Comparison of ENCODE assay signal across 11 mouse cellular contexts in genomic region chr4:115134296-115134630, GRCm38 (mm10). TPM values are rescaled to one million over a fixed set of nuclear protein-coding genes. Genes with fewer than 3 reads are reported as not detected.
DNase-seq lines count a peak whose midpoint lies in the region; ATAC-seq and TF ChIP-seq lines count a peak whose summit lies in the region.
"Had no signal": no experiment of that assay in that cellular context is flagged by ENCODE, and none has a peak within 500 bp of the region (broad histone marks: within the 10 kb centered on the region; RNA-seq: fewer than 3 reads in every experiment).

No protein-coding gene starts in this region.

- H3K36me3 ChIP-seq in heart, embryonic 12.5 days = no peaks in the 10 kb centered on the region
- H3K36me3 ChIP-seq in heart, adult 2 months (ENCODE audit: control insufficient read depth, insufficient read depth, low read length) = no peaks in the 10 kb centered on the region
- no peaks in the 10 kb centered on the region for H3K36me3 ChIP-seq in hindbrain, embryonic 13.5 days
- H3K36me3 ChIP-seq in liver, embryonic 12.5 days = no peaks in the 10 kb centered on the region

- DNase-seq in heart, adult 2 months = no peak
- peak; percentile 18 to 46 for DNase-seq in right cerebral cortex, postnatal 36 days (ENCODE audit: low spot score in 2 of 2)
- no peak for DNase-seq in right cerebral cortex, postnatal 25 days
- peak; percentile 65 for DNase-seq in telencephalon, adult 2 months (ENCODE audit: low read depth, low spot score)
- DNase-seq in yolk sac, embryonic 10.5 days (ENCODE audit: low spot score) = no peak
- DNase-seq: lung, postnatal 36 days had no signal

- peaks cover 22% of the 10 kb centered on the region for H3K27me3 ChIP-seq in heart, embryonic 12.5 days (replicated peaks)
- H3K27me3 ChIP-seq in heart, adult 2 months (ENCODE audit: control insufficient read depth, insufficient read depth, low read length) = no peaks in the 10 kb centered on the region; the same call in 1 of the 2 replicates
- peaks cover 24% of the 10 kb centered on the region for H3K27me3 ChIP-seq in hindbrain, embryonic 13.5 days
- H3K27me3 ChIP-seq in liver, embryonic 12.5 days (replicated peaks) = peaks cover 25% of the 10 kb centered on the region

- H3K9ac ChIP-seq in heart, embryonic 12.5 days = no peak overlapping the region
- no peak overlapping the region for H3K9ac ChIP-seq in heart, adult 2 months (ENCODE audit: low read depth, low read length)
- peak overlapping the region; percentile 77 for H3K9ac ChIP-seq in hindbrain, embryonic 13.5 days
- no peak overlapping the region for H3K9ac ChIP-seq in liver, embryonic 12.5 days

- peaks cover 13% of the 10 kb centered on the region for H3K4me1 ChIP-seq in heart, embryonic 12.5 days (replicated peaks)
- H3K4me1 ChIP-seq in heart, adult 2 months (ENCODE audit: control insufficient read depth, insufficient read depth, low read length) = no peaks in the 10 kb centered on the region
- H3K4me1 ChIP-seq in hindbrain, embryonic 13.5 days (replicated peaks) = peaks cover 18% of the 10 kb centered on the region
- H3K4me1 ChIP-seq in liver, embryonic 12.5 days = peaks cover 12% of the 10 kb centered on the region; the same call in 1 of the 2 replicates

- no peaks in the 10 kb centered on the region for H3K9me3 ChIP-seq in heart, embryonic 12.5 days (replicated peaks)
- H3K9me3 ChIP-seq in hindbrain, embryonic 13.5 days = no peaks in the 10 kb centered on the region
- no peaks in the 10 kb centered on the region for H3K9me3 ChIP-seq in liver, embryonic 12.5 days (replicated peaks)

- H3K27ac ChIP-seq in heart, embryonic 12.5 days (ENCODE audit: poor library complexity, severe bottlenecking) = no peak overlapping the region
- H3K27ac ChIP-seq in heart, adult 2 months = no peak overlapping the region
- H3K27ac ChIP-seq in hindbrain, embryonic 13.5 days = peak overlapping the region; percentile 78; the same call in 1 of the 2 replicates
- no peak overlapping the region for H3K27ac ChIP-seq in liver, embryonic 12.5 days

- no peak for TF ChIP-seq CTCF in heart, adult 2 months (IDR thresholded peaks at IDR 0.05)

- H3K4me3 ChIP-seq in heart, embryonic 12.5 days = no peak overlapping the region
- H3K4me3 ChIP-seq in heart, adult 2 months = no peak overlapping the region
- H3K4me3 ChIP-seq in hindbrain, embryonic 13.5 days = peak overlapping the region; percentile 57
- H3K4me3 ChIP-seq in liver, embryonic 12.5 days = no peak overlapping the region

- no peak for ATAC-seq in heart, embryonic 12.5 days (ENCODE audit: insufficient number of reproducible peaks, low FRiP score)
- peak; percentile 65 for ATAC-seq in hindbrain, embryonic 13.5 days (ENCODE audit: low FRiP score)
- no peak for ATAC-seq in liver, embryonic 12.5 days
- ATAC-seq: activated CD4-positive, CD25-positive, alpha-beta regulatory T cell, adult 4 months had no signal

- WGBS in heart, embryonic 12.5 days = 21% methylated on average over 7 of the region's 7 CpGs
- 17% methylated on average over 7 of the region's 7 CpGs for WGBS in heart, adult 2 months
- 17% methylated on average over 7 of the region's 7 CpGs for WGBS in hindbrain, embryonic 13.5 days
- WGBS in liver, embryonic 12.5 days (ENCODE audit: insufficient replicate concordance) = 22% methylated on average over 7 of the region's 7 CpGs

- intact Hi-C loops in heart, adult 2 months (cut with DNase I) = no loop called here

- peak overlapping the region; percentile 66 for H3K4me2 ChIP-seq in heart, embryonic 12.5 days
- peak overlapping the region; percentile 79 for H3K4me2 ChIP-seq in hindbrain, embryonic 13.5 days
- no peak overlapping the region for H3K4me2 ChIP-seq in liver, embryonic 12.5 days

- no peaks in the 10 kb centered on the region for H3K79me2 ChIP-seq in heart, adult 2 months (replicated peaks; ENCODE audit: control insufficient read depth, insufficient read depth, low read length)

- no peak for TF ChIP-seq EP300 in heart, adult 2 months (IDR thresholded peaks at IDR 0.05; ENCODE audit: insufficient read depth, low read depth, low read length)

- TF ChIP-seq POLR2A in heart, adult 2 months (IDR thresholded peaks at IDR 0.05; ENCODE audit: insufficient read depth, low read depth, low read length) = no peak

RNA-seq across cellular contexts. Expression of gene Cyp4x1, which starts 0.2 kb away (rescaled TPM):
- polyA plus RNA-seq in heart, embryonic 12.5 days (2016; fragmentation: Nextera tagmentation; extraction: Ambion mirVana) = 0.10 TPM in 1 of 2 replicates, not detected in the other
- total RNA-seq in heart, adult 2 months (2021) = not detected
- polyA plus RNA-seq in heart, adult 2 months (2012; rRNA removed) = 0.03 TPM in 1 of 2 replicates, not detected in the other
- 5.9 and 6.7 TPM in 2 replicates for polyA plus RNA-seq in hindbrain, embryonic 13.5 days (2015; fragmentation: Nextera tagmentation; extraction: Ambion mirVana)
- polyA plus RNA-seq in liver, embryonic 12.5 days (2016; fragmentation: Nextera tagmentation; extraction: Ambion mirVana) = 0.08 and 0.14 TPM in 2 replicates
- polyA plus RNA-seq: activated CD4-positive, CD25-positive, alpha-beta regulatory T cell, adult 4 months; small intestine, adult 2 months had no signal

RNA-seq across cellular contexts. Expression of gene Pdzk1ip1, which starts 45.8 kb away (rescaled TPM):
- 38.8 and 39.2 TPM in 2 replicates for polyA plus RNA-seq in heart, embryonic 12.5 days (2016; fragmentation: Nextera tagmentation; extraction: Ambion mirVana)
- total RNA-seq in heart, adult 2 months (2021) = under 1 TPM; 0.70 to 0.86 TPM
- polyA plus RNA-seq in heart, adult 2 months (2012; rRNA removed) = 1.9 and 3.9 TPM in 2 replicates
- polyA plus RNA-seq in hindbrain, embryonic 13.5 days (2015; fragmentation: Nextera tagmentation; extraction: Ambion mirVana) = 5.5 and 10.3 TPM in 2 replicates
- polyA plus RNA-seq in liver, embryonic 12.5 days (2016; fragmentation: Nextera tagmentation; extraction: Ambion mirVana) = 30.2 and 33.1 TPM in 2 replicates

Comparison
In these comparisons a context has a peak if more than half of its experiments do, and no peak if none do; other contexts are left out.
1. DNase-seq: peak in right cerebral cortex, postnatal 36 days (2 of 2) and telencephalon, adult 2 months (single experiment); none in heart, adult 2 months (0 of 2), right cerebral cortex, postnatal 25 days (single experiment) and yolk sac, embryonic 10.5 days (single experiment).